Comparison of ENCODE assay signal across 8 mouse cellular contexts in the genomic region with DNA sequence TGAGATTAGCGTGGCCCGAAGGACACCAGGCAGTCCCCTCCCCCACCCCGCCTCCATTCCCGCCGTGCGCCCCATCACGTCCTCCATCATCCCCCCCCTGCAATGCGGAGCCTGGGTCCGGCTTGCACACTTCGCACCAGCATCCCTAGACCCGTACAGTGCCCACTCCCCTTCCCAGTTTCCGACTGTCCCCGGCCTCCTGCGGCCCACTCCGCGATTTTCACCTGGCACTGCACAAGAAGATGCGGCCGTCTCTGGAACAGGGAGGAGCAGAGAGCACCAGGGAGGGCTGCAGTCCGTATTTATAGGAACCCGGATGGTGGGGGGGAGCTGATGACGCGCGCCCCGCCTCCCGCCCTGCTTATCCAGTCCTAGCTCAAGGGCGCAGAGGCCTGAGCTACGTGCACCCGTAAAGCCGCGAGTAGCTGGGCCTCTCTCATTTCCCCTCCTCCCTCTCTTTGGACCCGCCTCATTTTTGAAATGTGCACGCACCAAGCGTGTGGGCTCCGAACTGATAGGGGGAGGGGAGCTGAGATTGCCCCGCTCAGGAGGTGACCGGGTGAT. TPM values are rescaled to one million over a fixed set of nuclear protein-coding genes. Genes with fewer than 3 reads are reported as not detected.
DNase-seq lines count a peak whose midpoint lies in the region; ATAC-seq and TF ChIP-seq lines count a peak whose summit lies in the region.

No protein-coding gene starts in this region.

- no peak for TF ChIP-seq CTCF in gastrocnemius, adult 2 months (IDR thresholded peaks at IDR 0.05)

- H3K4me3 ChIP-seq in gastrocnemius, adult 2 months: peak overlapping the region; percentile 77

- DNase-seq in ZHBTc4 (ENCODE audit: low read depth, low spot score): peak; percentile 99
- DNase-seq in gastrocnemius, adult 2 months: peak; percentile 98
- DNase-seq in induced T-regulatory cell, adult 2 months (ENCODE audit: low read depth): peak; percentile 98
- peak; percentile 94 to 97 for DNase-seq in left cerebral cortex, adult 9 months (ENCODE audit: low spot score in 2 of 2)
- DNase-seq in right cerebral cortex, postnatal 14 days: peak; percentile 94
- DNase-seq in urinary bladder, postnatal 36 days (ENCODE audit: low spot score in 2 of 2): peak; percentile 96 to 98

- intact Hi-C loops in gastrocnemius, adult 2 months (cut with DNase I): no loop called here

- H3K27ac ChIP-seq in gastrocnemius, adult 2 months: peak overlapping the region; percentile 99

- peak; percentile 82 for ATAC-seq in common myeloid progenitor, adult 5-6 weeks (replicated peaks; ENCODE audit: low read depth, poor library complexity, severe bottlenecking)
- peak; percentile 69 for ATAC-seq in megakaryocyte progenitor cell, adult 5-6 weeks (replicated peaks; ENCODE audit: poor library complexity)

RNA-seq across cellular contexts. Expression of gene Gapdh, which starts 0.9 kb away (rescaled TPM):
- total RNA-seq in common myeloid progenitor, adult 5-6 weeks (2017): 769 and 809 TPM in 2 replicates
- total RNA-seq in gastrocnemius, adult 2 months (2021): over 10,000 TPM in 1 of 2 experiments, 1,000 to 10,000 TPM in 1; 9,742 to 11,894 TPM
- total RNA-seq in megakaryocyte progenitor cell, adult 5-6 weeks (2015): 3,979 and 4,068 TPM in 2 replicates
- 1,418 and 1,569 TPM in 2 replicates for total RNA-seq in megakaryocyte progenitor cell, adult 5-6 weeks (2017)

RNA-seq across cellular contexts. Expression of gene Iffo1, which starts 20.4 kb away (rescaled TPM):
- 16.5 and 19.5 TPM in 2 replicates for total RNA-seq in common myeloid progenitor, adult 5-6 weeks (2017)
- total RNA-seq in gastrocnemius, adult 2 months (2021): 1 to 10 TPM; 7.8 to 9.4 TPM
- total RNA-seq in megakaryocyte progenitor cell, adult 5-6 weeks (2015): 14.3 and 18.1 TPM in 2 replicates
- total RNA-seq in megakaryocyte progenitor cell, adult 5-6 weeks (2017): 14.2 and 15.7 TPM in 2 replicates

RNA-seq across cellular contexts. Expression of gene Ncapd2, which starts 26.1 kb away (rescaled TPM):
- 272 and 344 TPM in 2 replicates for total RNA-seq in common myeloid progenitor, adult 5-6 weeks (2017)
- 1 to 10 TPM; 6.5 to 9.8 TPM for total RNA-seq in gastrocnemius, adult 2 months (2021)
- 205 and 228 TPM in 2 replicates for total RNA-seq in megakaryocyte progenitor cell, adult 5-6 weeks (2015)
- 207 and 256 TPM in 2 replicates for total RNA-seq in megakaryocyte progenitor cell, adult 5-6 weeks (2017)

RNA-seq across cellular contexts. Expression of gene Mrpl51, which starts 26.2 kb away (rescaled TPM):
- total RNA-seq in common myeloid progenitor, adult 5-6 weeks (2017): 97.3 and 99.1 TPM in 2 replicates
- 100 to 1,000 TPM; 214 to 262 TPM for total RNA-seq in gastrocnemius, adult 2 months (2021)
- 144 and 171 TPM in 2 replicates for total RNA-seq in megakaryocyte progenitor cell, adult 5-6 weeks (2015)
- 128 and 156 TPM in 2 replicates for total RNA-seq in megakaryocyte progenitor cell, adult 5-6 weeks (2017)

RNA-seq across cellular contexts. Expression of gene Nop2, which starts 33.7 kb away (rescaled TPM):
- 85.9 and 92.8 TPM in 2 replicates for total RNA-seq in common myeloid progenitor, adult 5-6 weeks (2017)
- 10 to 100 TPM; 17.9 to 18.1 TPM for total RNA-seq in gastrocnemius, adult 2 months (2021)
- 42.8 and 43.7 TPM in 2 replicates for total RNA-seq in megakaryocyte progenitor cell, adult 5-6 weeks (2015)
- total RNA-seq in megakaryocyte progenitor cell, adult 5-6 weeks (2017): 82.3 and 83.8 TPM in 2 replicates

Comparison
In these comparisons a context has a peak if more than half of its experiments do, and no peak if none do; other contexts are left out.
1. Peak in every context shown above with its lines: DNase-seq, ATAC-seq, H3K4me3 ChIP-seq and H3K27ac ChIP-seq.
2. RNA of gene Ncapd2, which starts 26.1 kb away (total RNA-seq): 272 to 344 TPM in common myeloid progenitor, adult 5-6 weeks and 205 to 256 TPM in megakaryocyte progenitor cell, adult 5-6 weeks; 6.5 to 9.8 TPM in gastrocnemius, adult 2 months; every median in the first group is over 10 times any median in the second.